Mouse (Mus musculus): ENCODE measurements around the gene Clrn1. TPM values are rescaled to one million over a fixed set of nuclear protein-coding genes. Genes with fewer than 3 reads are reported as not detected.
"Not testable (repeated sequence)": the region's sequence is repeated elsewhere in the genome, so short reads cannot be mapped to it uniquely, and the experiment has no call there.

Clrn1 gene
- polyA plus RNA-seq, 1 experiment from 2014 or later: 0.08 TPM

DNA sequence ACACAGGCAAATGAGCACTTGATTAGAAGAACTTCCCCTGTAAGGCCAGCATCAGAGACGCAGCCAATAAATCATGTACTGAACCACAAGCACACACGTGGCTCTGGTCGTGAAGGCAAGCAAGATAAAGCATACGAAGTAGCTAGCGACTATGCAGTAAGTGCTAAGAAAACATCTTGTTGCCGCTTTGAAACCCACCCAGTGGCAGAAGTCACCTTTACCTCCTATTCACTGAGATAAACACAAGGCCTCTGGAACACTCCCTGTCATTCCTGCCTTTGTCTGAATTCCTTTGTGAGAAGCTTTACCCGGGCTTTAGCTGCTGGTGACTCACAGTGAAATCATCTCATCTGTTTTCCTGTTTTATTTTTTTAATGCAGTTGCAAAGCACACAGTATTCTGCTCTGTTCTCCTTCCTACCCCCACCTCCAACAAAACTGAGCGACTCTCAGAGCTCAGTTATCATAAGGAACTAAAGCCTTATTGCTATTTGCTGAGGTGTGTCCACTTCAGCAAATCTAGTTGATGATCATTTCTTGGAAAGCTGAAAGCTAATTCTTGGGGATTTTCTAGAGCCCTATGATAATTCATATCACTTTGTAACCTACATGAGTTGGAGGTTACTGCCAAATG is 2.1 kb downstream of the Clrn1 start:
- no peaks in the 10 kb centered on the region for H3K27me3 ChIP-seq (ENCODE audit: insufficient read depth, poor library complexity, severe bottlenecking)
- H3K4me3 ChIP-seq: no peak overlapping the region
- no peaks in the 10 kb centered on the region for H3K9me3 ChIP-seq
- H3K36me3 ChIP-seq: no peaks in the 10 kb centered on the region
- H3K4me1 ChIP-seq: peaks cover 10% of the 10 kb centered on the region; the same call in 1 of the 2 replicates
- WGBS: 19% methylated on average over 8 of the region's 8 CpGs
- DNase-seq (ENCODE audit: low spot score): no peak
- no peak overlapping the region for H3K27ac ChIP-seq

GRCm38 (mm10) chr3:58881016-58881415 is 4.1 kb downstream of the Clrn1 start:
- Histone ChIP-seq H3K27me3 (ENCODE audit: insufficient read depth, poor library complexity, severe bottlenecking) (no peaks in the 10 kb centered on the region), H3K4me3 (no peak overlapping the region)

DNA sequence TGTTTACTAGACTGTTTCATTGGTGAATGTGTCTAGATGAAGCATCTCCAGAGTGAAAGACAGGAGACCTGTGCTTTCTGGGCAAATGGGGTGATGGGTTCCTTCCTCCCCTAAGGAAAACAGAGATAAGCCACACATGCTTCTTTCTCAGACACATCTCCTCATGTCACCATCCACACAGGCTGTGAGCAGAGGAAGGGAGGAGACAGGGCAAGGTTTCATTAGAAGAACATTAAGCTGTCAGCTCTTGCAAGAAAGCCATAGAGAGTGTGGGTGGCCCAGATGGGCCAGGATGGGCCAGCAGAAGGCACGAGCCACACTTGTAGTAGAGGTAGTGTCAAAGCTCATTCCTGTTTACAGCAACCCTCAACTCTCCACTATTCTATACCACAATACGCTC is 5.0 kb downstream of the Clrn1 start:
- 80% methylated on average over 2 of the region's 2 CpGs for WGBS
- Histone ChIP-seq H3K27me3 (ENCODE audit: insufficient read depth, poor library complexity, severe bottlenecking) (no peaks in the 10 kb centered on the region), H3K9me3 (no peaks in the 10 kb centered on the region), H3K4me1 (peaks cover 10% of the 10 kb centered on the region; the same call in 1 of the 2 replicates), H3K27ac (no peak overlapping the region), H3K36me3 (no peaks in the 10 kb centered on the region), H3K4me3 (no peak overlapping the region)
- no peak for DNase-seq (ENCODE audit: low spot score)

More at GRCm38 (mm10) chr3:58881016-58881415, 4.1 kb downstream of the Clrn1 start:
- no peaks in the 10 kb centered on the region for H3K36me3 ChIP-seq
- H3K4me1 ChIP-seq: peaks cover 10% of the 10 kb centered on the region; the same call in 1 of the 2 replicates
- no peak for DNase-seq (ENCODE audit: low spot score)
- no peak overlapping the region for H3K27ac ChIP-seq
- H3K9me3 ChIP-seq: no peaks in the 10 kb centered on the region
- WGBS: 83% methylated on average over 1 of the region's 1 CpGs

DNA sequence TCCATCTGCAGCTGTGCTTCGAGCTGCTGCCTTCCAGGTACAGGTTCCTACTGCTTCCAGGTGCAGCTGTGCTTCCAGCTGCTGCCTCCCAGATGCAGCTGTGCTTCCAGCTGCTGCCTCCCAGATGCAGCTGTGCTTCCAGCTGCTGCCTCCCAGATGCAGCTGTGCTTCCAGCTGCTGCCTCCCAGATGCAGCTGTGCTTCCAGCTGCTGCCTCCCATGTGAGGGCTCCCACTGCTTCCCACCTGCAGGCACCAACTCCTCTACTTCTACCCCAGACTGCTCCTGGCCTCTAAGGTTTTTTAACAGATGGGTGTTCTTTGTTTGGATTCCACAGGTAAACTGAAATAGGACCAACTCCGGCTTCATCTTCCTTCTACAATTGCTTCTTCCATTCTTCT is 13.3 kb downstream of the Clrn1 start:
- not testable (repeated sequence) for H3K27ac ChIP-seq; H3K9me3 ChIP-seq; H3K4me1 ChIP-seq; H3K36me3 ChIP-seq; H3K4me3 ChIP-seq; H3K27me3 ChIP-seq (ENCODE audit: insufficient read depth, poor library complexity, severe bottlenecking); DNase-seq (ENCODE audit: low spot score)
- WGBS: 75% methylated on average over 2 of the region's 2 CpGs

- no peak for DNase-seq (ENCODE audit: low spot score)
- H3K36me3 ChIP-seq: no peaks in the 10 kb centered on the region
- H3K4me3 ChIP-seq: no peak overlapping the region
- H3K27ac ChIP-seq: no peak overlapping the region
- no peaks in the 10 kb centered on the region for H3K4me1 ChIP-seq
- no peaks in the 10 kb centered on the region for H3K27me3 ChIP-seq (ENCODE audit: insufficient read depth, poor library complexity, severe bottlenecking)
- no peaks in the 10 kb centered on the region for H3K9me3 ChIP-seq
- 67% methylated on average over 7 of the region's 7 CpGs for WGBS
Measured at GRCm38 (mm10) chr3:58865690-58866089, 19.4 kb downstream of the Clrn1 start.

DNA sequence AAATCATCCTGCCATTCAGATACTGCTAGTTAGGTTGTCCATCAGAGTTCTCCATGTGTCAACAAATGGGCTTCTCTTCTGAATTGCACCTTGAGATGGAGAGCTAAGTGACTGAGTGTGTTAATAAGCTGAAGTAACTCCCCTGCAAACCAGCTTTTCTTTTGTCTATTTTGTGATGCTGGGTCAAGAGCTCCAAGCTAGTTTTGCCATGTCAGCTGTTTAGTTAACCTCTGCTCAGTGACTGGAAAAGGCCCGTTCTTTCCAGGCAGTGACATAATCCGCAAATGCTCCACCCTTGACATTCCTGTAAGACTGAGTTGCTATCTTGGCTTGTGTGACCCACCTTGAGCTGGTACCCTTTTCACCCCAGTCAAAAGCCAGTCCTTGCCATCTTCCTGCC is 22.2 kb downstream of the Clrn1 start:
- whole genome bisulfite sequencing: 70% methylated on average over 2 of the region's 2 CpGs
- no peak overlapping the region for H3K4me3 ChIP-seq
- H3K27me3 ChIP-seq (ENCODE audit: insufficient read depth, poor library complexity, severe bottlenecking): no peaks in the 10 kb centered on the region
- no peaks in the 10 kb centered on the region for H3K36me3 ChIP-seq
- no peak overlapping the region for H3K27ac ChIP-seq
- H3K4me1 ChIP-seq: no peaks in the 10 kb centered on the region
- DNase-seq (ENCODE audit: low spot score): no peak
- H3K9me3 ChIP-seq: no peaks in the 10 kb centered on the region

DNA sequence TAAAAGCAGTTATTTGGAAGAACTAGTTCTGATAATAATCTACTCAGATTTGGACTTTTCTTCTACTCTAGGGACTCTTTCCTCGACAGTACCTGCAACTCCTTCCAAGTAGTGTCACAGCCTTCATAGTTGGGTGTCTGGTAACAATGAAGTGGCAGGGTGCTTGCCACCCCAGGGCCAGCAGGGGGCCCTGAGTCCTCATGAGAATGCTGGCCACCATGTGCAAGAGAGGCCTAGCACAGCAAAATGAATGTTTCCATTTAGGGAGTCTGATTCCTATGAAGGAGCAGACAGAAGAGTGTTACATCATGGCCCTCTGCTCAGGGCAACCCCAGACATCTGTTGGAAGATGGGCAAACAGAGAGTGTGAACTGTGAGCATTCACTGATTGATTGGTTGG is 41.7 kb downstream of the Clrn1 start:
- Histone ChIP-seq H3K4me3 (no peak overlapping the region), H3K36me3 (no peaks in the 10 kb centered on the region), H3K27ac (no peak overlapping the region), H3K9me3 (no peaks in the 10 kb centered on the region), H3K27me3 (ENCODE audit: insufficient read depth, poor library complexity, severe bottlenecking) (no peaks in the 10 kb centered on the region), H3K4me1 (no peaks in the 10 kb centered on the region)
- DNase-seq (ENCODE audit: low spot score): no peak
- 55% methylated on average over 1 of the region's 1 CpGs for WGBS

DNA sequence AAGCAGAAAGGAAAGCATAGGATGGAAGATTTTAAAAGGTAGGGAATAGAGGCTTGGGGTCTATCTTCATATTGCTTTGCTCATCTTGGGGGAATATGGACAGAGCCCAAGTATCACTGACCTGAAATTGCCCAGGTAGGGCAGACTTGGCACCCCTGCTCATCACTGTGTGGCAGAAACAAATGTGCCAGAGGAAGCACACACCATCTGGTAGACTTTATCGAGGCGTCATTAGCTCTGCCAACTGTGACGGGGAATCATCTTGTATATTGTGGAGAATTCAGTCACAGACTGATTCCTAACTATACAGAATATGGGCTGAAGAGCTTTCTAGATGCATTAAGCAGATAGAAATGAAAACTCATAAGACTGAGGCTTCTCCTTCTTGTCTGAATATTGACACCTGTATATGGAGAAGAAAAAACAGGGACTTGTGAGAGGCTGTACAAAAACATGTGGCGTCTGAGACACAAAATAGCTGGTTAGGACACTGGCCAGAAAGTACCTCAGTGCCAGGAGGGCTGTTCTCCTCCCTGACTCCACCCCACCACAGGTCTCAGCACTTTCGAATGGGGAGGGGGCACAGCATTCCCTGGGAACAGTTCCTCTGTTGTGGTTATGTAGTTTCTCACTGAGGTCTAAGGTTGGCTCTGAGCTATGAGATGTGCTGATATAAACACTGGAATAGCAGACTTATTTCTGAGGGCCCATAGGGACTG is 51.5 kb downstream of the Clrn1 start:
- Histone ChIP-seq H3K27ac (no peak overlapping the region), H3K27me3 (ENCODE audit: insufficient read depth, poor library complexity, severe bottlenecking) (no peaks in the 10 kb centered on the region), H3K4me3 (no peak overlapping the region), H3K9me3 (no peaks in the 10 kb centered on the region), H3K4me1 (no peaks in the 10 kb centered on the region), H3K36me3 (no peaks in the 10 kb centered on the region)
- no peak for DNase-seq (ENCODE audit: low spot score)
- WGBS: 78% methylated on average over 5 of the region's 5 CpGs

DNA sequence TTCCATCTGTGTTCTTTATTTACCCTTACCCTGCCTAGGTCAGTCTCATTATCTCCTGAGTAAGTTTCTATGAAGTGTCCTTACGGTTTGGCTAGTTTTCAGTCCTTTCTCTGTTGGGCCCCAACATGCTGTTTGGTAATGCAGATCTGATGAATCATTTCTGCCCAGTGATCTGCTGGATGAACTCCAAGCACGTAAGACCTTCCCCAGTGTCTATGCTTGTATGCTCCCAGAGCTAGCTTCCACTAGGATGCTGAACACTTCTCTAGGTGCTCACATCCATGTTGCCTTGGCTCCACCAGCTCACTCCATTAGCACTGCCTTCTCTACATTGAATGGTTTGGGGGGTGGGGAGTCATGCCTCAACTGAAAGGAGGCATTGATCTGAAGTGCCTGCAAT is 52.3 kb downstream of the Clrn1 start:
- Histone ChIP-seq H3K4me1 (no peaks in the 10 kb centered on the region), H3K27ac (no peak overlapping the region), H3K27me3 (ENCODE audit: insufficient read depth, poor library complexity, severe bottlenecking) (no peaks in the 10 kb centered on the region), H3K4me3 (no peak overlapping the region), H3K9me3 (no peaks in the 10 kb centered on the region), H3K36me3 (no peaks in the 10 kb centered on the region)
- 87% methylated on average over 2 of the region's 2 CpGs for WGBS
- DNase-seq (ENCODE audit: low spot score): no peak

GRCm38 (mm10) chr3:58831586-58831985 is 53.6 kb downstream of the Clrn1 start:
- Histone ChIP-seq H3K27ac (no peak overlapping the region), H3K9me3 (no peaks in the 10 kb centered on the region), H3K4me3 (no peak overlapping the region), H3K4me1 (no peaks in the 10 kb centered on the region), H3K36me3 (no peaks in the 10 kb centered on the region), H3K27me3 (ENCODE audit: insufficient read depth, poor library complexity, severe bottlenecking) (no peaks in the 10 kb centered on the region)
- no peak for DNase-seq (ENCODE audit: low spot score)
- WGBS: 72% methylated on average over 5 of the region's 5 CpGs

DNA sequence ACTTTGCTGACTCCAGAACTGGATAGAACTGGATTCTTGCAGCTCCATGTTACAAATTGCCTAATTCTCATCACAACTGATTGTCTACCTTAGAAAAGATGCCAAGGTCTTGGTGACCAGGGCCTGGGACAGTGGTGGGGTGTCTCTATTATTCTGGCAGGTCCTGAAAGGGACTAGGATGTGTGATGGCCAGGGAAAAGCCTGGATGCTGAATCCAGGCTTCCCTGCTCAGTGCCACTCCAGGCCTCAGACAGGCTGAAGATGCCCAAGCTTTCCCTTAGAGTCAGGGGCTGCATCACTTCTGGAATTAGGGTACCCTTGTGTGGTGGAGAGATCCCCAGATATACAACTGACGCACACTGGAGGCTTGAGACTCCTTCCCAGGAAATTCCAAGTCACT is 55.2 kb downstream of the Clrn1 start:
- no peak for DNase-seq (ENCODE audit: low spot score)
- Histone ChIP-seq H3K9me3 (no peaks in the 10 kb centered on the region), H3K4me1 (no peaks in the 10 kb centered on the region), H3K36me3 (no peaks in the 10 kb centered on the region), H3K27me3 (ENCODE audit: insufficient read depth, poor library complexity, severe bottlenecking) (no peaks in the 10 kb centered on the region), H3K4me3 (no peak overlapping the region), H3K27ac (no peak overlapping the region)
- 91% methylated on average over 1 of the region's 1 CpGs for WGBS

GRCm38 (mm10) chr3:58828366-58829153 is 56.6 kb downstream of the Clrn1 start:
- no peaks in the 10 kb centered on the region for H3K4me1 ChIP-seq
- no peaks in the 10 kb centered on the region for H3K36me3 ChIP-seq
- H3K27ac ChIP-seq: no peak overlapping the region
- no peak for DNase-seq (ENCODE audit: low spot score)
- no peaks in the 10 kb centered on the region for H3K27me3 ChIP-seq (ENCODE audit: insufficient read depth, poor library complexity, severe bottlenecking)
- no peaks in the 10 kb centered on the region for H3K9me3 ChIP-seq
- no peak overlapping the region for H3K4me3 ChIP-seq
- 81% methylated on average over 14 of the region's 14 CpGs for WGBS

GRCm38 (mm10) chr3:58826266-58826665 is 58.9 kb downstream of the Clrn1 start:
- Histone ChIP-seq H3K36me3 (no peaks in the 10 kb centered on the region), H3K27ac (no peak overlapping the region), H3K27me3 (ENCODE audit: insufficient read depth, poor library complexity, severe bottlenecking) (no peaks in the 10 kb centered on the region), H3K4me3 (no peak overlapping the region), H3K4me1 (no peaks in the 10 kb centered on the region), H3K9me3 (no peaks in the 10 kb centered on the region)
- DNase-seq (ENCODE audit: low spot score): no peak
- 63% methylated on average over 4 of the region's 4 CpGs for WGBS

Measured in heart, embryonic 10.5 days (tissue).